Mouse (Mus musculus) adrenal gland, postnatal 14 days (tissue): ENCODE results near the gene Nmu. TPM values are rescaled to one million over a fixed set of nuclear protein-coding genes. Genes with fewer than 3 reads are reported as not detected.

Experiments used
- DNase-seq: peaks from one replicate; pipeline ENCODE4 v3.0.0; 2021; ENCODE audit warnings: mixed read lengths
- long read RNA-seq, 2 experiments: library from polyadenylated mRNA; stranded (forward); transcript quantifications; one replicate each; pipeline ENCODE4 v2.0.0; 2021
- total RNA-seq: library from RNA; stranded (reverse); gene quantifications from 2 replicates; pipeline ENCODE4 v1.2.3, GENCODE M21; 2021

Gene Nmu
- not detected in 2 replicates for total RNA-seq
- long read RNA-seq, experiment 1 = 0 reads
- long read RNA-seq, experiment 2 = 0 reads

GRCm38 (mm10) chr5:76363453-76364104 lies at the start of gene Nmu:
Nmu (minus strand) TSS chr5:76363788.
- DNase-seq = peak; percentile 29

DNA sequence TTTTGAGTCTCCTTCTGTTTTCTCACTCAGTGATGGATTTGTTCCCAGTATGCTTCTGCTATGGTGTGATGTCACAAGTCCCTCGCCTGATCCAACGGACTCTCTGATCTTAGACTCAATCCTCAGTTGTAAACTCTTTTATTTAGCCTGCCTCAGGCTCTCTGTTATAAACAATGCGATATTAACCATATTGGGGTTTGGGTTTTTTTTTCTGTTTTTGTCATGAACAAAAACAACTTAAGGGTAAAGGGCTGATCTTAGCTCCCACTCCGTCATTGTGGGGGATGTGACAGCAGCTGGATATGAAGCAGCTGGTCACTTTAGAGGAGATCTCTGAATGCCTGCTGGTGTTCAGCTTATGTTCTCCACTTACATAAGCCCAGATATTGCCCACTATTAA lies 48.1 kb upstream of the Nmu start:
- DNase-seq = no peak

DNA sequence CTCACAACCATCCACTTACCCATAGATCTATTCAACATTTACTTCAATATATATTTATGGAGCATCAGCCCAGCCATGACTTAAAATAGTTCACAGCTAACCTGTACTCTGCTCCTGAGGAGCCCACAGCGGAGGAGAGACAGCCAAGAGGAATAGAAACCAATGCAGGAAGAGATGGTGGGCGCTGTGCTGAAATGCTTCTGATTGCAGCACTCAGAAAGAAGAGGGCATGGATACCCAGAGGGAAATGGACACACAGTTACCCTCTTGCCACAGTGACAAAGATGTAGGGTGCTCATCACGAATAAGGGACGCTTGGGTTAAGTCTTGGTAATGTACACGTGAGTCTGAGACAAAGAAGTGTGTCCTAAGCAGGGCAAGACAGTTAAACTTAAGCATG lies 30.8 kb upstream of the Nmu start:
- no peak for DNase-seq

- DNase-seq = no peak
Measured at GRCm38 (mm10) chr5:76389041-76389795, 25.6 kb upstream of the Nmu start.

DNA sequence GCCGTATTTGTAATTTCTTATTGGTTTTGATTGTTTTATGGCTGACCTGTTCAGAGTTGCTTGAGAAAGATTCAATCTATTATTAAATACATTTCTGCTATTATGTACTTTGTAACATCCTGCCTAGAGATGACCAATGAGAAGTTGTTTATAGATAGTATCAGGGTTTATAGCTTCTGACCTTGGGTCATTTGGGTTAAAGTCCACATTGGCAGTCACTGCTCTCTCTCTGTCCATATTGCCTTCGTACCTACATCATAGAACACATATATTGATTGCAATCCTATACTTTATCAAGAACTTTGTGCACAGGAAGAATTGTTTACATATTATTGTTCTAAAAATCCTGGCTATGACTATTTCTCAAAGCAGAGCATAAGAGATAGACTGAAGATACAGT lies 24.9 kb upstream of the Nmu start:
- no peak for DNase-seq

DNA sequence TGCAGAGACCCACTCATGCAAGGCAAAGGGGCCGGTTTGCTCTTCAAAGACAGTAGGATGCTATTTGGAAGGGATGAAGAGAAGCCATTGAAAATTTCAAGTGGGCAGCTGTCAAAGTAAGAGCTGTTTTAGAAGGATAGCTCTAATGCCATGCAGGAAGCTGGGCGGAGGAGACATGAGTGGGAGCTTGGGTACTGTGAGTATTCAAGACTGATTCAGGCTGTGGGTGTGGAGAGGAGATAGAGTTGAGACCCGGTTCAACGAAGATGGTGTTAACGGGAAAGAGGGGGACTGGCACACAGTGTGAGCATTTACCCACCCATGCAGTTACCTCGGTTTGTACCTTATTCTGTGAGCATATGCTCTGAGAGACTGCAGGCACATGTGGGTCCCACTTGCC lies 20.1 kb upstream of the Nmu start:
- DNase-seq = no peak

DNA sequence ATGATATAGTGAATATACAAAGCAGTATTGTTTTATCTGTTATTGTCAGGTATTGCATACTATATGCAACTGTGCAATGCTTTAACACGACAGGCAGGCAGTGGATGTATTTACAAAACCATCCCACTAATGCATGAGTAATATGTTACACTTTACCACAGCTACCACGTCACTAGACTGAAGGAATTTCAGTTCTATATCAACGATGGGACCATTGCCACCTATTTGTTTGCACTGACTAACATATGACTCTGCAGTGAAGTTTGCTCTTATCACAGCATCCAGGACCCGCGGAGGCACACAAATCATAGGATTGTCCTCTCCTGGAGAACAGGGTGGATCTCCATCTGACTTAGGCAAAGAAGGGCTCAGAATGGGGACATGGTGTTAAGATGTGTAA lies 18.2 kb upstream of the Nmu start:
- DNase-seq = no peak

- DNase-seq = no peak
Measured at GRCm38 (mm10) chr5:76379216-76379615, 15.6 kb upstream of the Nmu start.

GRCm38 (mm10) chr5:76369215-76369840 lies 5.7 kb upstream of the Nmu start:
- DNase-seq = peak; percentile 17

DNA sequence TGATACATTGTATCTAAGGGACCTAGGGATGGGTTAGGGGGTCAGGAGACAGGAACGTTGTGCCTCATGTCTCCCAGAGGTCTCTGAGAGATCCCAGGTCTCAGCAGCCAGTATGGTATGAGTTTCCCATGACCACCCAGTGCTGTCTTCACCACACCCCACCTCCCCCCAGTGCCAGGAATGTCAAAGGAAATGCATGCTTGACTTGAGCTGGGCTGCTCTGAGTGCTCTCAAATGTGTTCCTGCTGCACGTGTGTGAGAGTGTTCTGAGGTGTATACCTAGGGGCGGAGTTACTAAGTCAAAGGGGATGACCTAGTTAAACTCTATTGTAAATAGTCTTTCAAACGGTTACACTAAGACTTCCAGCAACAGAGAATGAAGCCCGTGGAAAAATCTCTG lies 1.8 kb upstream of the Nmu start:
- DNase-seq = no peak

- DNase-seq = no peak
Measured at GRCm38 (mm10) chr5:76360786-76361185, 2.8 kb downstream of the Nmu start.

DNA sequence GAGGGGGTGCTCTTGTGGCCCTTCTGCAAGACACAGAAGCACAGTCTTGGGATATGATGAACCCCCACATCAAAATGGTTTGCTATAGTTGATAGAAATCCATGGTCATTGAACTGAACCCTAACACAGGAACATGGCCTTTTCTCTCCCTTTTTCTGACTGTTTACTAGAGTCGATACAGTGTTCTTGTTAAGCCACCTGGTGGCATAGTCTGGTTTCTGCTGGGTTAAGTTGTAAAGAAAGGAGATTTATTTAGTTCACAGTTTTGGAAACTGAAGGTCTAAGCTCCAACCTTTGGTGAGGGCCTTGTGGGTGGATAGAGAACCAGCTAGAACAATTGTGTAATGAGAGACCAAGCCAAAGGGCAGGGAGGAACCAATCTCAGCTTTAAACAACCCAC lies 3.5 kb downstream of the Nmu start:
- no peak for DNase-seq

- no peak for DNase-seq
Measured at GRCm38 (mm10) chr5:76351953-76352611, 11.5 kb downstream of the Nmu start.

- no peak for DNase-seq
Measured at GRCm38 (mm10) chr5:76351537-76351936, 12.1 kb downstream of the Nmu start.

DNA sequence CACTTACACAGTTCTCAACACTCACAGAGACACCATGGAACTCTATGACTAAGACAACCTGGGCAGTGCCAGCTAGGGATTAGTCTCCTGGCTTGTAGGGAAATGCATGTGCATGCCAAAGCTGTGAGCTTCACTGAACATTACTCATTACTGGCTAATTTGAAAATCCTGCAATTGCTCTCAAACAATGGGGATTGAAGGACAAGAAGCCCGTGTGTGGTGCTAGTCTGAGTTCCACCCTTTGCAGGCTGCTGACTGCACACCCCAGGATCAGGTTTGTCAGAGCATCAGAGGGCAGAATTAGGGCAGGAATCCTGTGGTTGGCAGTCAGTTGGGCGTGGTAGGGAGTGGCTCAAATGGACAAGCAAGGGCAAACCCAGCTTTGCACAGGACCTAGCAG lies 17.5 kb downstream of the Nmu start:
- no peak for DNase-seq

DNA sequence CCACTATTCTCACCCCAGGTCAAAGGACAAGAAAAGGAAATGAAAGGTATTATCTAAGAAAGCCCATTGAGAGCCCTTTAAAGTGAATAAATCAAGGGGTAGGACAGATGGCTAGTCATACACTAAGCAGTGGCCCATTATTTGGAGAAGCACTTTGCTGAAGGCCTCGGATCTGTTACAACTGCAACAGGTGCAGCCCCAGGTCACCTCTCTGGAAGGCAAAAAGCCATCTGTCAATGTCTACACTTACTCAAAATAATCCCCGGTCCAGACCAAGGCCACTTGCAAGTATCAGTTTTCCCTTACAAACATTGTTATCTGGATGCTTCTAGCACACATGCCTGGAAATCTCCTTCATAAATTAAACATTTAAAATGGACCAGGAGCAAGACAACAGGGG lies 22.7 kb downstream of the Nmu start:
- no peak for DNase-seq

DNA sequence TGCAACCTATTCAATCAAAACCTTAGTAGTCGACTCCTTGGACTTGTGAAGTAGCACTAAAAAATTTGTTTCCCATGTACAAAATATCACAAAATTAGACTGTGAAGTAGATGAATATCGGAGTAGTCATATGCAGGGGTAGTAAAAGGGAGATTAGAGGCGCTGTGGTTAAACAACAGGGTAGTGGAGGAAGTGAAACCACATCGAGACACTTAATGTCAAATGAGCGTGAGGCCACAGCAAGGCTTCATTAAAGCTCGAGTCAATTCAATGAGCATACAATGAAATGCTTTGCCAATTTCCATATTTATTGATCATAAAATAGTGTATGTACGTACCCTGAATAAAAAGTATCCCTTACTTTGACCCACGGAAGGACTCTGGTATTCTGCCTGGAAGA lies 26.5 kb downstream of the Nmu start:
- no peak for DNase-seq

DNA sequence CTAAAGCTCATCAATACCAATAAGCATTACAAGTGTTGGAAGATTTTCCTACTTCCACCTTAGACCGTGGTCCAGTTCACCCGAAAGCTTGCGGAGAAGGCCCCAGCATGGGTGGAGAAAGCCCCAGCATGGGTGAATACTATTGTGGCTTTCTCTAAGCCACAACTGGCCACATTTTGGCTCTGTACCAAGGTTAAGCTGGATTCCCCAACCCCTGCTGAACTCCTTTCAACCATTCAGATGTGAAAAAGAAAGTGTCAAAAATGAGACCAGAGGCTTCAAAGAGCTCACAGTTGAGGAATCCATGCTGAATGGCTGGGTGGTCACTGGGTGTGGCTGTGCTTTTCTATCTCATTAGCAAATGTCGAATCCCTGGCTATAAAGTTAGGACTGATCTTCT lies 29.8 kb downstream of the Nmu start:
- no peak for DNase-seq

GRCm38 (mm10) chr5:76330953-76331352 lies 32.6 kb downstream of the Nmu start, which contains the start of gene Pdcl2:
Pdcl2 (minus strand) TSS chr5:76331156.
- DNase-seq = no peak

- DNase-seq = no peak
Measured at GRCm38 (mm10) chr5:76327296-76327695, 36.3 kb downstream of the Nmu start.

DNA sequence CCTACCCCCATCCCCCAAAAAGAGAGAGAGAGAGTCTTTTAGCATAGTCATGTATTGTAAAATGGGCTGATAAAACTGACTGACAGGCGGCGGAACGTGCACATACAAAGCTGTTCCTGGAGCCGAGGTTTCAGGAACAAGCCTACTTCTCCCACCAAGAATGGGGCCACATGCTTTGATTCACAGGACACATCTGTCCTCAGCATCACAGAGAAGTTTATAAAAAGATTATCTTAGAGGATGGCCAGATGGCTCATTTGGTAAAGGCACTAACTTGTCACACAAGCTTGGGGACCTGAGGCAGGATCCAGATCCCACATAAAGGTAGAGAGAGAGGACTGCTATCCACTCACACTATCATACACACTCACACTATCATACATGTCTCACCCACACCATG lies 38.5 kb downstream of the Nmu start:
- no peak for DNase-seq

- no peak for DNase-seq
Measured at GRCm38 (mm10) chr5:76321249-76322196, 42.1 kb downstream of the Nmu start.
